19 mouse cellular contexts compared by ENCODE assay signal in genomic region chr11:81737777-81738176, GRCm38 (mm10).
DNase-seq lines count a peak whose midpoint lies in the region; ATAC-seq and TF ChIP-seq lines count a peak whose summit lies in the region.
"Had no signal": no experiment of that assay in that cellular context is flagged by ENCODE, and none has a peak within 500 bp of the region (broad histone marks: within the 10 kb centered on the region; RNA-seq: fewer than 3 reads in every experiment).

No protein-coding gene starts in this region.

- H3K4me3 ChIP-seq in hindbrain, postnatal 0 days (ENCODE audit: low read length): no peak overlapping the region
- no peak overlapping the region for H3K4me3 ChIP-seq in hindbrain, embryonic 13.5 days
- no peak overlapping the region for H3K4me3 ChIP-seq in midbrain, postnatal 0 days (ENCODE audit: low read depth, low read length)
- H3K4me3 ChIP-seq in midbrain, embryonic 10.5 days: no peak overlapping the region
- H3K4me3 ChIP-seq in neural tube, embryonic 14.5 days (ENCODE audit: low read depth, low read length): no peak overlapping the region
- H3K4me3 ChIP-seq: forebrain, embryonic 10.5 days; forebrain, embryonic 13.5 days; gastrocnemius, adult 2 months had no signal

- ATAC-seq in hindbrain, postnatal 0 days: no peak
- ATAC-seq in hindbrain, embryonic 13.5 days (ENCODE audit: low FRiP score): no peak
- ATAC-seq in midbrain, postnatal 0 days (ENCODE audit: low FRiP score): no peak
- peak; percentile 51; the same call in 1 of the 2 replicates for ATAC-seq in neural tube, embryonic 14.5 days (ENCODE audit: low read depth)
- ATAC-seq: activated CD4-positive, CD25-positive, alpha-beta regulatory T cell, adult 4 months; forebrain, embryonic 13.5 days; forebrain, embryonic 16.5 days had no signal

- H3K27ac ChIP-seq in hindbrain, postnatal 0 days: no peak overlapping the region
- no peak overlapping the region for H3K27ac ChIP-seq in hindbrain, embryonic 13.5 days
- no peak overlapping the region for H3K27ac ChIP-seq in midbrain, postnatal 0 days (ENCODE audit: low read depth, low read length)
- H3K27ac ChIP-seq in midbrain, embryonic 10.5 days (replicated peaks): no peak overlapping the region
- no peak overlapping the region for H3K27ac ChIP-seq in neural tube, embryonic 14.5 days (ENCODE audit: low read depth, low read length)
- H3K27ac ChIP-seq: forebrain, embryonic 10.5 days; forebrain, embryonic 13.5 days; gastrocnemius, adult 2 months had no signal

- peak; percentile 5 for DNase-seq in adrenal gland, postnatal 14 days
- no peak for DNase-seq in adrenal gland, adult 2 months
- DNase-seq in hindbrain, postnatal 0 days (ENCODE audit: low spot score): peak; percentile 36
- DNase-seq in midbrain, postnatal 0 days (ENCODE audit: low spot score): peak; percentile 44
- no peak for DNase-seq in midbrain, embryonic 10.5 days (ENCODE audit: low spot score)
- no peak for DNase-seq in kidney, adult 9 months
- DNase-seq: adrenal gland, postnatal 10 days; cerebellum, adult 18-20 months; cerebellum, adult 9-10 months; gastrocnemius, adult 2 months; gastrocnemius, postnatal 14 days; heart, adult 11 months had no signal

- no peaks in the 10 kb centered on the region for H3K36me3 ChIP-seq in hindbrain, postnatal 0 days (ENCODE audit: insufficient read depth, low read length)
- H3K36me3 ChIP-seq in hindbrain, embryonic 13.5 days: no peaks in the 10 kb centered on the region
- H3K36me3 ChIP-seq in midbrain, postnatal 0 days (ENCODE audit: insufficient read depth, low read length): no peaks in the 10 kb centered on the region
- H3K36me3 ChIP-seq in midbrain, embryonic 10.5 days: no peaks in the 10 kb centered on the region
- no peaks in the 10 kb centered on the region for H3K36me3 ChIP-seq in neural tube, embryonic 14.5 days (ENCODE audit: control insufficient read depth, insufficient read depth, low read length)
- H3K36me3 ChIP-seq: forebrain, embryonic 10.5 days had no signal

- WGBS in hindbrain, postnatal 0 days: 38% methylated on average over 3 of the region's 3 CpGs
- WGBS in hindbrain, embryonic 13.5 days: 57% methylated on average over 3 of the region's 3 CpGs
- whole genome bisulfite sequencing in midbrain, postnatal 0 days: 45% methylated on average over 3 of the region's 3 CpGs
- WGBS in midbrain, embryonic 10.5 days: 73% methylated on average over 3 of the region's 3 CpGs
- WGBS in neural tube, embryonic 14.5 days: 53% methylated on average over 3 of the region's 3 CpGs

- no peak for TF ChIP-seq CTCF in hindbrain, postnatal 0 days (IDR thresholded peaks at IDR 0.05; ENCODE audit: low read depth)
- TF ChIP-seq CTCF in midbrain, postnatal 0 days (IDR thresholded peaks at IDR 0.05): no peak

- H3K27me3 ChIP-seq in hindbrain, postnatal 0 days (ENCODE audit: insufficient read depth, low read length): no peaks in the 10 kb centered on the region
- no peaks in the 10 kb centered on the region for H3K27me3 ChIP-seq in hindbrain, embryonic 13.5 days
- no peaks in the 10 kb centered on the region for H3K27me3 ChIP-seq in midbrain, postnatal 0 days (ENCODE audit: insufficient read depth, low read length)
- H3K27me3 ChIP-seq in midbrain, embryonic 10.5 days (ENCODE audit: low read depth, poor library complexity, severe bottlenecking): no peaks in the 10 kb centered on the region
- no peaks in the 10 kb centered on the region for H3K27me3 ChIP-seq in neural tube, embryonic 14.5 days (ENCODE audit: control insufficient read depth, insufficient read depth, low read length)
- H3K27me3 ChIP-seq: forebrain, embryonic 13.5 days had no signal

- H3K4me2 ChIP-seq in hindbrain, postnatal 0 days (ENCODE audit: low read depth, low read length): no peak overlapping the region
- no peak overlapping the region for H3K4me2 ChIP-seq in hindbrain, embryonic 13.5 days
- no peak overlapping the region for H3K4me2 ChIP-seq in midbrain, postnatal 0 days (ENCODE audit: low read depth, low read length, poor library complexity, severe bottlenecking)
- H3K4me2 ChIP-seq in neural tube, embryonic 14.5 days (ENCODE audit: low read depth, low read length): no peak overlapping the region
- H3K4me2 ChIP-seq: forebrain, embryonic 13.5 days; heart, embryonic 11.5 days had no signal

- H3K9ac ChIP-seq in hindbrain, postnatal 0 days (replicated peaks; ENCODE audit: low read length): no peak overlapping the region
- no peak overlapping the region for H3K9ac ChIP-seq in hindbrain, embryonic 13.5 days
- H3K9ac ChIP-seq in midbrain, postnatal 0 days (replicated peaks; ENCODE audit: low read length, poor library complexity, severe bottlenecking): no peak overlapping the region
- H3K9ac ChIP-seq in neural tube, embryonic 14.5 days (replicated peaks; ENCODE audit: low read depth, low read length): no peak overlapping the region
- H3K9ac ChIP-seq: forebrain, embryonic 13.5 days had no signal

- no peaks in the 10 kb centered on the region for H3K9me3 ChIP-seq in hindbrain, postnatal 0 days (ENCODE audit: low read length)
- H3K9me3 ChIP-seq in hindbrain, embryonic 13.5 days: no peaks in the 10 kb centered on the region
- H3K9me3 ChIP-seq in midbrain, postnatal 0 days (ENCODE audit: low read length): no peaks in the 10 kb centered on the region
- no peaks in the 10 kb centered on the region for H3K9me3 ChIP-seq in midbrain, embryonic 10.5 days (replicated peaks)
- no peaks in the 10 kb centered on the region for H3K9me3 ChIP-seq in neural tube, embryonic 14.5 days (ENCODE audit: control insufficient read depth, low read length)
- H3K9me3 ChIP-seq: forebrain, embryonic 10.5 days; forebrain, embryonic 13.5 days had no signal

- no peaks in the 10 kb centered on the region for H3K4me1 ChIP-seq in hindbrain, postnatal 0 days (ENCODE audit: insufficient read depth, low read length)
- peaks cover 7% of the 10 kb centered on the region for H3K4me1 ChIP-seq in hindbrain, embryonic 13.5 days (replicated peaks)
- H3K4me1 ChIP-seq in midbrain, postnatal 0 days (ENCODE audit: insufficient read depth, low read length): peaks cover 5% of the 10 kb centered on the region; the same call in 1 of the 2 replicates
- no peaks in the 10 kb centered on the region for H3K4me1 ChIP-seq in midbrain, embryonic 10.5 days
- H3K4me1 ChIP-seq in neural tube, embryonic 14.5 days (ENCODE audit: control insufficient read depth, insufficient read depth, low read length): no peaks in the 10 kb centered on the region
- H3K4me1 ChIP-seq: forebrain, embryonic 10.5 days had no signal

Comparison
In these comparisons a context has a peak if more than half of its experiments do, and no peak if none do; other contexts are left out.
1. DNase-seq: peak in adrenal gland, postnatal 14 days (single experiment), hindbrain, postnatal 0 days (single experiment) and midbrain, postnatal 0 days (single experiment); none in adrenal gland, adult 2 months (single experiment), midbrain, embryonic 10.5 days (single experiment) and kidney, adult 9 months (single experiment).